Mouse (Mus musculus): Measurements from ENCODE around the gene Ogfr.

- no peak for TF ChIP-seq POLR2A (IDR thresholded peaks at IDR 0.05; ENCODE audit: insufficient read length, low read depth)
- no peak for TF ChIP-seq TCF12 (IDR thresholded peaks at IDR 0.05; ENCODE audit: insufficient read depth, poor library complexity, severe bottlenecking)
These were observed 22.7 kb upstream of the Ogfr start for GRCm38 (mm10) chr2:180566240-180566913.

Data from myocyte (in vitro differentiated cells).